Mouse (Mus musculus) kidney, postnatal 36 days (tissue): ENCODE measurements around the gene Ston1.
A peak's percentile ranks its signal among the peaks of the same experiment; 100 is the strongest.

Experiments used
- DNase-seq, 2 experiments: peaks; one replicate each; pipeline ENCODE4 v3.0.0; 2021 to 2022; ENCODE audit warnings: mixed read lengths in 2 of 2

Ston1 gene

GRCm38 (mm10) chr17:88627150-88627549 lies 29.7 kb downstream of the Ston1 start:
- peak; percentile 64 to 79 for DNase-seq

- DNase-seq, result peak; percentile 72 to 90
These were observed 31.3 kb downstream of the Ston1 start for GRCm38 (mm10) chr17:88628676-88629380.

GRCm38 (mm10) chr17:88629381-88629759 lies 31.9 kb downstream of the Ston1 start:
- DNase-seq, result no peak

GRCm38 (mm10) chr17:88629931-88630553 lies 32.6 kb downstream of the Ston1 start:
- peak; percentile 54 to 80 for DNase-seq

- DNase-seq, result peak; percentile 86 to 90
These were observed 33.1 kb downstream of the Ston1 start for GRCm38 (mm10) chr17:88630554-88630948.

GRCm38 (mm10) chr17:88632631-88633030 lies 35.1 kb downstream of the Ston1 start:
- DNase-seq, result no peak

- no peak for DNase-seq
These were observed 38.6 kb downstream of the Ston1 start for GRCm38 (mm10) chr17:88636076-88636475.

- DNase-seq, result peak in 1 of 2 experiments; percentile 27
These were observed 39.1 kb downstream of the Ston1 start for GRCm38 (mm10) chr17:88636587-88636986.

GRCm38 (mm10) chr17:88641012-88641411 lies 43.5 kb downstream of the Ston1 start:
- DNase-seq, result peak; percentile 70 to 85

- DNase-seq, result no peak
These were observed 44.4 kb downstream of the Ston1 start for GRCm38 (mm10) chr17:88641836-88642235.

- no peak for DNase-seq
These were observed 47.4 kb downstream of the Ston1 start for GRCm38 (mm10) chr17:88644876-88645275.

- DNase-seq, result no peak
These were observed 47.8 kb downstream of the Ston1 start for GRCm38 (mm10) chr17:88645299-88645698.

- no peak for DNase-seq
These were observed 49.7 kb downstream of the Ston1 start for GRCm38 (mm10) chr17:88647149-88647548.

- DNase-seq, result peak; percentile 46 to 84
These were observed 54.5 kb downstream of the Ston1 start for GRCm38 (mm10) chr17:88652010-88652409.

GRCm38 (mm10) chr17:88652702-88653374 lies 55.4 kb downstream of the Ston1 start:
- DNase-seq, result peak; percentile 57 to 91

- no peak for DNase-seq
These were observed 55.9 kb downstream of the Ston1 start for GRCm38 (mm10) chr17:88653375-88653769.

- no peak for DNase-seq
These were observed 61.0 kb downstream of the Ston1 start for GRCm38 (mm10) chr17:88658510-88658909.

GRCm38 (mm10) chr17:88666076-88666475 lies 68.6 kb downstream of the Ston1 start:
- DNase-seq, result peak in 1 of 2 experiments; percentile 28

- DNase-seq, result peak in 1 of 2 experiments; percentile 34
These were observed 71.0 kb downstream of the Ston1 start, which contains the start of gene Gtf2a1l for GRCm38 (mm10) chr17:88668452-88668851. TSS of gene Gtf2a1l (plus strand) at chr17:88668660.

GRCm38 (mm10) chr17:88669921-88670320 lies 72.4 kb downstream of the Ston1 start:
- DNase-seq, result no peak

GRCm38 (mm10) chr17:88670800-88671199 lies 73.3 kb downstream of the Ston1 start:
- no peak for DNase-seq

GRCm38 (mm10) chr17:88675310-88676309 lies 78.1 kb downstream of the Ston1 start:
- DNase-seq, result no peak
